Mouse (Mus musculus) liver, embryonic 16.5 days (tissue): ENCODE measurements at regions not wholly inside any gene's neighbourhood (a gene's known extent, or its start where the extent isn't known, plus 50 kb on each side); places are given as distances from the start of the nearest gene placed in this dataset.

Experiments used
- ATAC-seq: fragments of 200-750 bp; cut with Nextera tagmentation; 2 replicates; pipeline ENCODE4 v1.8.0; 2017; ENCODE audit warnings: low read depth, mild to moderate bottlenecking, moderate number of reproducible peaks, moderate library complexity
- H3K27ac ChIP-seq: fragments of 300-500 bp; sonication (generic); 2 replicates; pipeline ENCODE4 v1.5.1; 2014; ENCODE audit warnings: mild to moderate bottlenecking, low read length
- H3K27me3 ChIP-seq: fragments of 300-500 bp; sonication (generic); 2 replicates; pipeline ENCODE4 v1.6.1; 2014; ENCODE audit warnings: low read depth, low read length, mixed read lengths; ENCODE audit not compliant: control insufficient read depth, insufficient read depth
- H3K36me3 ChIP-seq: fragments of 300-500 bp; sonication (generic); 2 replicates; pipeline ENCODE4 v1.6.1; 2014; ENCODE audit warnings: mild to moderate bottlenecking; ENCODE audit not compliant: control insufficient read depth, insufficient read depth
- H3K4me1 ChIP-seq: fragments of 300-500 bp; sonication (generic); 2 replicates; pipeline ENCODE4 v1.6.1; 2014; ENCODE audit warnings: low read depth, low read length, mixed read lengths; ENCODE audit not compliant: control insufficient read depth
- H3K4me2 ChIP-seq: fragments of 300-500 bp; sonication (generic); 2 replicates; pipeline ENCODE4 v1.6.1; 2014; ENCODE audit warnings: low read depth, low read length, mixed read lengths
- H3K4me3 ChIP-seq: fragments of 300-500 bp; sonication (generic); 2 replicates; pipeline ENCODE4 v1.5.1; 2014; ENCODE audit warnings: low read depth, mild to moderate bottlenecking, low read length
- H3K9ac ChIP-seq: fragments of 300-500 bp; sonication (generic); 2 replicates; pipeline ENCODE4 v1.6.1; 2014; ENCODE audit warnings: low read depth, low read length
- H3K9me3 ChIP-seq: fragments of 300-500 bp; sonication (generic); replicated peaks from 2 replicates; pipeline ENCODE4 v1.6.1; 2016; ENCODE audit warnings: low read length; ENCODE audit not compliant: control insufficient read depth
- WGBS: fragments of 180-500 bp; shearing (Covaris S2); extraction: QIAGEN DNeasy Blood & Tissue Kit; methylation state at CpG from one replicate; pipeline ENCODE4 v1.1.7; 2014; ENCODE audit not compliant: insufficient replicate concordance; 5-methylcytosine and 5-hydroxymethylcytosine counted together

DNA sequence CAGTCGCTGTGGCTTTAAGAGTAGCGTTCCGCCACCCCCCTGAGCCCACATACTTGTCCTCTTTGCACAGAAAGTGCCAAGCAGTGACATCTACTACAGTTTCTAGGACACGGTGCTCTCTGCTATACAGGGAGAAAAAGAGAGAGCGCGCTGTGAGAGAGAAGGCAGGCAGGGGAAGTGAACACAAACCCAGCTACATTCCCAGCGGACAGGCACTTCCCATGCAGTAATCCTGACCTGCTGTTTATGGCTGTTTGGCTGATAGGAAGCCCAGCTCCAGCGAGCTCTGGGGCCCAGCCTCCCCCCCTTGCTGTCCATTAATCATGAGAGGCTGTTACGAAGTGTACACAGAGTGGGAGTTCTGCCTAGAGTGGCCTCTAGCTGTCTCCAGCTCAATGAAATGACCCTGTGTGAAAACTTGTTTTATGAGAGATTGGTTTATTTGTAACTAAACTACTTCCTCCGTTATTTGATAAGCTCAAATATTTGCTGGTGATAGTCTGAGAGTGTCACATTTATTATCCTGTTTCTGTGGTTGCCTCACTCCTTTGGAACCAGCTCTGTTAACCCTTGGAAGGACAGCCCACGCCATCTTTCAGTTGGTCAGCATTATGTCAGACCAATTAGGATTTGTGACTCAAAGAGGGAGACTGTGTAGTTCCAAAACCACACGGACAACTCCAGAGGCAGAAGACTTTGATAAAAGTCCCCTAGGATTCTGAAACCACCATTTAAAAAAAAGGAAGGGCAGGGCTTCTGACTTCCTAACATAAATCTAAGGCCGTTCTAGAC lies 164.2 kb downstream of the Spry2 start:
- H3K27ac ChIP-seq: peak overlapping the region; percentile 85
- 0% methylated on average over 13 of the region's 13 CpGs for WGBS
- H3K4me2 ChIP-seq: peak overlapping the region; percentile 56
- no peaks in the 10 kb centered on the region for H3K27me3 ChIP-seq
- no peaks in the 10 kb centered on the region for H3K9me3 ChIP-seq
- peaks cover 7% of the 10 kb centered on the region; the same call in 1 of the 2 replicates for H3K4me1 ChIP-seq
- H3K36me3 ChIP-seq: no peaks in the 10 kb centered on the region
- ATAC-seq: peak; percentile 91
- H3K9ac ChIP-seq: 0 out of 2 replicates have a peak overlapping the region, but pooled peaks have one; percentile 20
- H3K4me3 ChIP-seq: peak overlapping the region; percentile 46

DNA sequence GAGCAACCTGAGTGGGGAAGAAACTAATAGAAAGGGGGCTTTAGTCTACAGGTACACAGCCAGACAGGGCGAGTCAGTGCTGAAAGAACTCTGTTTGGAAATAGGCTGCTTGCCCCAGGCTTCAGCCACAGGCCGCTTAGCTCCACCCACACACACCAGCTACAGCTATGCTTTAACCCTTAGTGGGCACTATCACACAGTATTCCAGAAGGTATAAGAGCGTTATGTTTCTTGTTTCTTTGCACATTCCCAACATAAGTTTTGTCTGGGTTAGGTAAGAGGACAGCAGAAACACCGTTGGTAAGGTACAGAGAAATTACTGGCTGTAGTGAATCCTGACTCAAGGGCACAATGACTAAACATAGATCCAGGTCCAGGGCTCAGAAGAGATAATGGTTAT lies 165.8 kb downstream of the Spry2 start:
- 10% methylated on average over 4 of the region's 4 CpGs for whole genome bisulfite sequencing
- no peak overlapping the region for H3K9ac ChIP-seq
- H3K27me3 ChIP-seq: no peaks in the 10 kb centered on the region
- H3K27ac ChIP-seq: no peak overlapping the region
- peak; percentile 49 for ATAC-seq
- H3K4me1 ChIP-seq: peaks cover 7% of the 10 kb centered on the region; the same call in 1 of the 2 replicates
- no peak overlapping the region for H3K4me3 ChIP-seq
- H3K9me3 ChIP-seq: no peaks in the 10 kb centered on the region
- H3K36me3 ChIP-seq: no peaks in the 10 kb centered on the region
- H3K4me2 ChIP-seq: no peak overlapping the region

DNA sequence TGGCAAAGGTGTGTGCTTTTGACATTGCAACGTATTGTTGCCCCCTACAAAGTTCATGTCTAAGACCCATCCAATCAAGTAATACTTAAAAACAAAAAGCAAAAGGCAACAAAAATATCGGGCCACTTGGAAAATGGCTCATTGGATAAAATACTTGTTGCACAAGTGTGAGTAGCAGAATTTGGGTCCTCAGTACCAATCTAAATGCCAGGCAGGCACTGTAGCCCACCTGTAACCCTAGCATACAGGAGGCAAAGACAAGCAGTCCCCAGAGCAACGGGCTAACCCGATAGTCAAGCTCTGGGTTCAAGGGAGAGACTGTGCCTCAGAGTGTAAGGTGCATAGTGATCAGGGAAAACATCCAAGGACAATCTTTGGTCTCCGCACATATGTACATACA lies 167.8 kb downstream of the Spry2 start:
- Histone ChIP-seq H3K27me3 (no peaks in the 10 kb centered on the region), H3K4me3 (no peak overlapping the region), H3K4me2 (no peak overlapping the region), H3K4me1 (peaks cover 7% of the 10 kb centered on the region; the same call in 1 of the 2 replicates), H3K36me3 (no peaks in the 10 kb centered on the region), H3K27ac (no peak overlapping the region), H3K9ac (no peak overlapping the region), H3K9me3 (no peaks in the 10 kb centered on the region)
- 75% methylated on average over 5 of the region's 5 CpGs for WGBS
- ATAC-seq: no peak

DNA sequence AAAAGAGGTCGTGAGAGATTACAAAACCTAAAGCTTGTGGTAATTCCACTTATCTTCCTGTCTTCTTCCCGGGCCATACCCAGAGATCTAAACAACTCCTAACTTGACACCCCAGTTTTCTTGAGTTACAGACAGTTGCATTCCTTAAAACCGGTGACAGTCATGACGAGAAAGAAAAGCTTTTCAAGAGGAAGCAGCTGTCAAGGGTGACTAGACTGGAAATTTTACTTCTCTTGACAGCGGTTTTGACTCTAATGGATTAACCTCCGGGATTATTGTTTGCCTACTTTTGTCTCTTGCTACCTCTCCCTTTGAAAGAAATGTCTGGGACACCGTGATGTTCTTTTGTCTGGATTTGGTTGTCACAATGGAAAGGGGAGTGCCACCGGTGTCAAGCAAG lies 170.9 kb downstream of the Spry2 start:
- no peak for ATAC-seq
- 24% methylated on average over 8 of the region's 8 CpGs for WGBS
- Histone ChIP-seq H3K9me3 (no peaks in the 10 kb centered on the region), H3K4me3 (no peak overlapping the region), H3K27ac (no peak overlapping the region), H3K9ac (no peak overlapping the region), H3K36me3 (no peaks in the 10 kb centered on the region), H3K4me1 (no peaks in the 10 kb centered on the region), H3K4me2 (no peak overlapping the region), H3K27me3 (no peaks in the 10 kb centered on the region)

DNA sequence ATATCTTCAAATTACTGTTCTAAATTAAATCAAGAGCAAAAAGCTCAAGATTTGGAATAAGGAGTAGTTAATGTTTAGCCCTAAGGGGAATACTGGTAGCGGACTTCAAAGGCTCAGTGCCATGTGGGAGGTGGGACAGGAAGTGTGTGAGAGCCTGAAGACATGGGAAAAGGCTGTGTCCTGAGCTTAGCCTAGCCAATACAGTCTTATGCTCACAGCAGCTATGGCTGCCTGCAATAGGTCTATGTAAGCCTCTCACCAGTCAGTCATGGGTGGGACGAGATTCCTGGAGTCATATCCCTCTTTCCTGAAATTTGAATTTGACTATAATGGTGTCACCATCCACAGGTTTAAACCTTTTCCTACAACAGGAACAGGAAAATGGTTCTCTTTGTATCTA lies 173.7 kb downstream of the Spry2 start:
- H3K4me2 ChIP-seq: no peak overlapping the region
- ATAC-seq: no peak
- H3K36me3 ChIP-seq: no peaks in the 10 kb centered on the region
- no peak overlapping the region for H3K27ac ChIP-seq
- no peak overlapping the region for H3K4me3 ChIP-seq
- H3K9ac ChIP-seq: no peak overlapping the region
- no peaks in the 10 kb centered on the region for H3K27me3 ChIP-seq
- H3K9me3 ChIP-seq: no peaks in the 10 kb centered on the region
- 54% methylated on average over 2 of the region's 2 CpGs for WGBS
- no peaks in the 10 kb centered on the region for H3K4me1 ChIP-seq

DNA sequence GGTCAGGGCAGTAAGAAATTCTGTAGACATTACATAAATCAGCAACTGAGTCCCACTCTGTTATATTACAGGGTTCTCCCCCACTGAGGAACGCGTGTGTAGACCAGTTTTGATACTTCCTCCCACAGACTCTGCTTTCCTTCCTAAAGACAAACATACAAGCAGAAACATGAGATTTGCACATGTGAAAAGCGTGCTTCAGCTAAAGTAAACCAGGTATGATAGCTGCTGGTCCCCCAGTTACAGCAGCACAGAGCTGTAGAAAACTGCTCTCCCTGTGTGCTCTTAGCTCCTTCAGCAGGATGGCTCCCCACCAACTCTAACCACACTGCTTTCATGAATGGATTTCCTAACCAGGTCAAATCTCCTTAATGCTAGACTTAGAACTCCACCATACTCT lies 175.0 kb downstream of the Spry2 start:
- H3K4me1 ChIP-seq: no peaks in the 10 kb centered on the region
- 56% methylated on average over 3 of the region's 3 CpGs for WGBS
- no peak overlapping the region for H3K27ac ChIP-seq
- no peak for ATAC-seq
- H3K4me2 ChIP-seq: no peak overlapping the region
- no peaks in the 10 kb centered on the region for H3K36me3 ChIP-seq
- H3K9ac ChIP-seq: no peak overlapping the region
- no peaks in the 10 kb centered on the region for H3K9me3 ChIP-seq
- no peaks in the 10 kb centered on the region for H3K27me3 ChIP-seq
- H3K4me3 ChIP-seq: no peak overlapping the region

DNA sequence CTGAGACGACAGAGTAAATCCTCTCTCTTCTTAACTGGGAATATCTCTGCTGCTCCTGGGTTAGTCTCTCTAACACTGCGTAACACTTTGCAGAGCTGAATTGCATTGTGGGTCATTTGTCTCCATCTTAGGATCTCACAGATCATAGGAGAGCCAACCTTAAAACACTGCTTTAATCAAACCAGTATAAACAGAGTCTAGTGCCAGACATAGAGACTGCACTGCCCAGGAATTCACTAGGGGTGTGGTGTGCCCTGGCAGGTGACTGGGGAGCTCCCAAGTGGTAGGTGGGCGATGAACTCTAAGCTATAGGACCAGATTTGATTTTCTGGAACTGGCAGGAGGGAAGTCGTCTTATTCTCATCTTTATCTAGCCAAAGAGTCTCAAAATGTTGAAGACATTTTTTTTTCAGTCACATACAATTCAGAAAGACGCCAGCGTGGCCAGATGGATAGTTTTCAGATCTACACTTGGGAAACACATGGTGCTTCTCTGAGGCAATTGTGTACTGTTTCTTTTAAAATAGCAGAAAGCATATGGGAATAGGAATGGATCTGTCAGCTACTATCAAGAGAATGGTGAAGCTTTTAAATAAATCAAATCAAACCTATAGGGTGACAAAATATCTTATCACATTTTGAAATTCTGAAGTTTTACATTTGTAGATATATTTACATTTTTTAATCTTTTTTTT lies 175.7 kb downstream of the Spry2 start:
- Histone ChIP-seq H3K27ac (no peak overlapping the region), H3K4me1 (no peaks in the 10 kb centered on the region), H3K27me3 (no peaks in the 10 kb centered on the region), H3K4me3 (no peak overlapping the region), H3K4me2 (no peak overlapping the region), H3K9ac (no peak overlapping the region), H3K9me3 (no peaks in the 10 kb centered on the region), H3K36me3 (no peaks in the 10 kb centered on the region)
- no peak for ATAC-seq
- 57% methylated on average over 6 of the region's 6 CpGs for WGBS

DNA sequence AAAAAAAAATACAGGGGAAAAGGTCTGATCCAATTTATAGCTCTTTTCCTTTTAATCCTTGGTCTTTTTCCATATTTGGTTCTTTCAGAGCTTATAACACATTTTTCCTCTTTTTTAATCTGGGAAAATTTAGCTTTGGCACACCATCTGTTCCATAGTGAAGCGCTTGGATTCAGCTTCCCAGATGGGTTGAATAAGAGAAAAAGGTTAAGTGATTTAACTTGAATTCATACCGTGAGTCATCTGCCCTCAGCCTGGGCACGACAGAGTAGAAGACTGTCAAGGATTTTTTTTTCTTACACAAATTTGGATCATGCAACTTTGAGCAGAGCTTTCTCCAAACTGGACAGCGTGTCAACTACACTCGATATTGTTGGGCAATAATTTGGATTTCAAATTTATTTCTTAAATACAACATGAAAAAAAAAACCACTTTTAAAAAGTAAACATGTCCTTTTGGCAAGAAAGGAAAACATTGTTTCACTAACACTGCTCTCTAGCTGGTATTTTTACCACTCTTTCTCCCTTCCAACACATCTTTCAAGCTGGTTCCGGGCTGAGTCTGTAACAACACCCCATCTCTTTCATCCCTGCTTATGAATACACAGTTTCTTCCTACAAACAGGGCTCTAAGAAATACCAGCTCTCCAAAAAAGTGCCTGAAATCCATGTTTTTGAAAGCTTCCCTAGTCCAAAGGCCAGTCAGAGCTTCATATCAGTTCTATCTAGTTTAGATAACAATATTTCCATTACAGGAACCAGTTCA lies 177.8 kb downstream of the Spry2 start:
- Histone ChIP-seq H3K27me3 (no peaks in the 10 kb centered on the region), H3K36me3 (no peaks in the 10 kb centered on the region), H3K9ac (no peak overlapping the region), H3K4me2 (no peak overlapping the region), H3K9me3 (no peaks in the 10 kb centered on the region), H3K4me3 (no peak overlapping the region), H3K27ac (no peak overlapping the region), H3K4me1 (no peaks in the 10 kb centered on the region)
- ATAC-seq: no peak
- WGBS: 69% methylated on average over 6 of the region's 6 CpGs

DNA sequence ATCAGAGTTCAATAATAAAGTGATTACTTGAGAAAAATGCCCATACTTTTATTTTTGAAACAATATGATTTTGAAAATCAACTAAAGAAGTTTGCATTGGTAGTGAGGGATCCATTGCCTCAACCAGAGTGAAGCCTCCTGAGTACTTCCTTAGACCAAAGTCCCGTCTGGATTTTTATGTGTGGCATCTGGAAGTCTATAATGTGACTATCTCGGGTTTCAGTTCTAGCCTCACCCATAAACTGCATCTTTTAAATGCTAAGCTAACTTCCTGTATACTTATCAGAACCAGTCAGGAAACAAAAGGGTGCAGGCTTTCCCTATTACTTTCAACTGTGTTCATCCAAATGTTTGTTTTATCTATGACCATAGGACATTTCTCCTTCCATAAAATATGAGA lies 178.8 kb downstream of the Spry2 start:
- ATAC-seq: no peak
- Histone ChIP-seq H3K4me1 (no peaks in the 10 kb centered on the region), H3K9me3 (no peaks in the 10 kb centered on the region), H3K4me2 (no peak overlapping the region), H3K27ac (no peak overlapping the region), H3K36me3 (no peaks in the 10 kb centered on the region), H3K4me3 (no peak overlapping the region), H3K27me3 (no peaks in the 10 kb centered on the region), H3K9ac (no peak overlapping the region)
- WGBS: 15% methylated on average over 2 of the region's 2 CpGs
